12 mouse cellular contexts compared by ENCODE assay signal in genomic region chr16:34966620-34967081, GRCm38 (mm10). TPM values are rescaled to one million over a fixed set of nuclear protein-coding genes. Genes with fewer than 3 reads are reported as not detected.
A peak's percentile ranks its signal among the peaks of the same experiment; 100 is the strongest.
DNase-seq lines count a peak whose midpoint lies in the region; ATAC-seq lines count a peak whose summit lies in the region.
"Had no signal": no experiment of that assay in that cellular context is flagged by ENCODE, and none has a peak within 500 bp of the region (broad histone marks: within the 10 kb centered on the region; RNA-seq: fewer than 3 reads in every experiment).

No protein-coding gene starts in this region.

- H3K27ac ChIP-seq in hindbrain, embryonic 10.5 days = peak overlapping the region; percentile 25; the same call in 1 of the 2 replicates
- no peak overlapping the region for H3K27ac ChIP-seq in hindbrain, embryonic 12.5 days
- H3K27ac ChIP-seq in liver, embryonic 16.5 days (ENCODE audit: low read length) = no peak overlapping the region
- H3K27ac ChIP-seq in liver, embryonic 12.5 days = no peak overlapping the region; the same call in 1 of the 2 replicates
- H3K27ac ChIP-seq in limb, embryonic 10.5 days = peak overlapping the region; percentile 46; the same call in 1 of the 2 replicates

- ATAC-seq in hindbrain, embryonic 12.5 days (ENCODE audit: low FRiP score) = no peak
- ATAC-seq in liver, embryonic 16.5 days (ENCODE audit: low read depth) = 0 out of 2 replicates have a peak, but pooled peaks have one; percentile 33
- ATAC-seq in liver, embryonic 12.5 days = no peak; the same call in 1 of the 2 replicates
- no peak for ATAC-seq in erythroid progenitor cell, adult 5-6 weeks (replicated peaks; ENCODE audit: low FRiP score, poor library complexity, severe bottlenecking)
- ATAC-seq: CD4-positive, CD25-positive, alpha-beta regulatory T cell, adult 4 months had no signal

- H3K9me3 ChIP-seq in hindbrain, embryonic 10.5 days = no peaks in the 10 kb centered on the region
- no peaks in the 10 kb centered on the region for H3K9me3 ChIP-seq in hindbrain, embryonic 12.5 days (replicated peaks)
- H3K9me3 ChIP-seq in liver, embryonic 16.5 days (replicated peaks; ENCODE audit: control insufficient read depth, low read length) = no peaks in the 10 kb centered on the region
- H3K9me3 ChIP-seq in liver, embryonic 12.5 days (replicated peaks) = no peaks in the 10 kb centered on the region
- H3K9me3 ChIP-seq in limb, embryonic 10.5 days (replicated peaks) = no peaks in the 10 kb centered on the region

- H3K4me1 ChIP-seq in hindbrain, embryonic 10.5 days (replicated peaks) = peaks cover 20% of the 10 kb centered on the region
- H3K4me1 ChIP-seq in hindbrain, embryonic 12.5 days = peaks cover 4% of the 10 kb centered on the region; the same call in 1 of the 2 replicates
- H3K4me1 ChIP-seq in liver, embryonic 16.5 days (ENCODE audit: control insufficient read depth, low read depth, low read length) = peaks cover 5% of the 10 kb centered on the region; the same call in 1 of the 2 replicates
- peaks cover 5% of the 10 kb centered on the region; the same call in 1 of the 2 replicates for H3K4me1 ChIP-seq in liver, embryonic 12.5 days
- H3K4me1 ChIP-seq in limb, embryonic 10.5 days = peaks cover 29% of the 10 kb centered on the region

- H3K4me3 ChIP-seq in hindbrain, embryonic 10.5 days = no peak overlapping the region
- H3K4me3 ChIP-seq in hindbrain, embryonic 12.5 days = no peak overlapping the region
- H3K4me3 ChIP-seq in liver, embryonic 16.5 days (ENCODE audit: low read depth, low read length) = no peak overlapping the region
- H3K4me3 ChIP-seq in liver, embryonic 12.5 days = no peak overlapping the region
- H3K4me3 ChIP-seq in limb, embryonic 10.5 days = no peak overlapping the region
- H3K4me3 ChIP-seq: myocyte had no signal

- H3K4me2 ChIP-seq in hindbrain, embryonic 12.5 days (replicated peaks) = no peak overlapping the region
- no peak overlapping the region for H3K4me2 ChIP-seq in liver, embryonic 16.5 days (ENCODE audit: low read depth, low read length)
- no peak overlapping the region for H3K4me2 ChIP-seq in liver, embryonic 12.5 days

- DNase-seq in hindbrain, embryonic 10.5 days (ENCODE audit: low spot score) = no peak
- DNase-seq in limb, embryonic 10.5 days (ENCODE audit: low spot score) = no peak
- DNase-seq in lung, postnatal 4 days = peak; percentile 42 to 80
- DNase-seq in frontal cortex, postnatal 25 days (ENCODE audit: low spot score in 2 of 2) = no peak
- DNase-seq: thymus, adult 18-20 months had no signal

- peaks cover 5% of the 10 kb centered on the region; the same call in 1 of the 2 replicates for H3K27me3 ChIP-seq in hindbrain, embryonic 10.5 days (ENCODE audit: insufficient read depth, poor library complexity, severe bottlenecking)
- no peaks in the 10 kb centered on the region for H3K27me3 ChIP-seq in hindbrain, embryonic 12.5 days
- H3K27me3 ChIP-seq in liver, embryonic 16.5 days (ENCODE audit: control insufficient read depth, insufficient read depth, low read depth, low read length) = no peaks in the 10 kb centered on the region
- no peaks in the 10 kb centered on the region for H3K27me3 ChIP-seq in liver, embryonic 12.5 days (replicated peaks)
- H3K27me3 ChIP-seq in limb, embryonic 10.5 days (ENCODE audit: low read depth, poor library complexity, severe bottlenecking) = no peaks in the 10 kb centered on the region

- 58% methylated on average over 5 of the region's 5 CpGs for WGBS in hindbrain, embryonic 10.5 days
- 66% methylated on average over 5 of the region's 5 CpGs for WGBS in hindbrain, embryonic 12.5 days
- WGBS in liver, embryonic 16.5 days (ENCODE audit: insufficient replicate concordance) = 47% methylated on average over 5 of the region's 5 CpGs
- WGBS in liver, embryonic 12.5 days (ENCODE audit: insufficient replicate concordance) = 52% methylated on average over 5 of the region's 5 CpGs
- WGBS in limb, embryonic 10.5 days = 47% methylated on average over 5 of the region's 5 CpGs

- H3K9ac ChIP-seq in hindbrain, embryonic 12.5 days = no peak overlapping the region
- no peak overlapping the region for H3K9ac ChIP-seq in liver, embryonic 16.5 days (ENCODE audit: low read depth, low read length)
- no peak overlapping the region for H3K9ac ChIP-seq in liver, embryonic 12.5 days
- H3K9ac ChIP-seq: forebrain, postnatal 0 days had no signal

- no peaks in the 10 kb centered on the region for H3K36me3 ChIP-seq in hindbrain, embryonic 10.5 days
- H3K36me3 ChIP-seq in hindbrain, embryonic 12.5 days = no peaks in the 10 kb centered on the region
- H3K36me3 ChIP-seq in liver, embryonic 16.5 days (ENCODE audit: control insufficient read depth, insufficient read depth) = no peaks in the 10 kb centered on the region
- no peaks in the 10 kb centered on the region; the same call in 1 of the 2 replicates for H3K36me3 ChIP-seq in liver, embryonic 12.5 days
- no peaks in the 10 kb centered on the region for H3K36me3 ChIP-seq in limb, embryonic 10.5 days

RNA-seq across cellular contexts. Expression of gene Hacd2, which starts 55.6 kb away (rescaled TPM):
- polyA plus RNA-seq in hindbrain, embryonic 10.5 days (2016; fragmentation: Nextera tagmentation; extraction: Ambion mirVana) = 72.5 and 74.9 TPM in 2 replicates
- polyA plus RNA-seq in hindbrain, embryonic 12.5 days (2016; fragmentation: Nextera tagmentation; extraction: Ambion mirVana) = 37.9 and 42.5 TPM in 2 replicates
- 103 and 109 TPM in 2 replicates for polyA plus RNA-seq in liver, embryonic 16.5 days (2015; fragmentation: Nextera tagmentation; extraction: Ambion mirVana)
- polyA plus RNA-seq in liver, embryonic 12.5 days (2016; fragmentation: Nextera tagmentation; extraction: Ambion mirVana) = 81.7 and 82.9 TPM in 2 replicates
- 67.0 and 73.4 TPM in 2 replicates for polyA plus RNA-seq in limb, embryonic 10.5 days (2016; fragmentation: Nextera tagmentation; extraction: Ambion mirVana)
- total RNA-seq in erythroid progenitor cell, adult 5-6 weeks (2015; ENCODE audit: low replicate concordance) = 29.9 and 46.5 TPM in 2 replicates
- total RNA-seq in erythroid progenitor cell, adult 5-6 weeks (2017; ENCODE audit: low replicate concordance) = 3.0 and 5.6 TPM in 2 replicates

Comparison
In these comparisons a context has a peak if more than half of its experiments do, and no peak if none do; other contexts are left out.
1. H3K27ac ChIP-seq: peak in hindbrain, embryonic 10.5 days (single experiment) and limb, embryonic 10.5 days (single experiment); none in hindbrain, embryonic 12.5 days (single experiment), liver, embryonic 16.5 days (single experiment) and liver, embryonic 12.5 days (single experiment).
2. DNase-seq: peak in lung, postnatal 4 days (2 of 2); none in hindbrain, embryonic 10.5 days (single experiment), limb, embryonic 10.5 days (single experiment) and frontal cortex, postnatal 25 days (0 of 2).